Comparison of ENCODE assay signal across 8 mouse cellular contexts in the genomic region with DNA sequence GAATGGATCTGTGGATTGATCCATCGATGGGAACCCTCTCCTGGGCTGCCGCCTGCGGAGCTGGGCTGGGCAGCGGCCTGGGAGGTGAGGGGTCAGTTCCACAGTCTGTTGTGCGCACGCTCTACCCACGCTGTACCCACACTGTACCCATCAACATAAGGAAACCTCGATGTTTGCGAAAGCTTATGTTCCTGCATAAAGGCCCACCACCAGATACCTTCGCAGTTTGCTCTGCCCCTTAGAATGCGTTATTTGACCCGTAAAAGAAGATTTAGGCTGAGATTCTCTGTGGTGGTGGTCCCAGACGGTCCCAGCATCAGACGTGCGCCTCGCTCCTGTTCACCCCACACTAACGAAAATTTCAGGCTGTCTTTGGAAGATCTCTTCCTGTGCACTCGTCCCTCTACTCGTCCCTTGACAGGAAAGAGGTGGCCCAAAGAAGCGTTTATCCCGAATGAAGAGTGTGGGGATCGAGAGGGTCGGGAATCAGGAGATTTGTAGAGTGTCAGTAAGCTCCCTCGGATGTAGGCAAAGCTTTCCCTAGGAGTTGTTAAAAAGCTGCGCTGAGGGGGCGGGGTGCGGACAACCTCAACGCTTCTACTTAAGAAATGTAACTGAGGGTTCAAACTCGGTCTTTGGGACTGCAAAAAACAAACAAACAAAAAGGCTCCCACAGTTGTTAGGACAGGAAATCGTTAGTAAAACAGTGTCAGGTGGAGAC.
DNase-seq lines count a peak whose midpoint lies in the region; ATAC-seq lines count a peak whose summit lies in the region.

No protein-coding gene starts in this region.

- H3K27ac ChIP-seq in hindbrain, embryonic 14.5 days, result peak overlapping the region; percentile 99

- no peak for ATAC-seq in hindbrain, embryonic 14.5 days (ENCODE audit: low FRiP score)
- no peak for ATAC-seq in megakaryocyte progenitor cell, adult 5-6 weeks (replicated peaks; ENCODE audit: poor library complexity)

- H3K9ac ChIP-seq in hindbrain, embryonic 14.5 days, result peak overlapping the region; percentile 80

- H3K4me3 ChIP-seq in hindbrain, embryonic 14.5 days (replicated peaks; ENCODE audit: low read length), result peak overlapping the region; percentile 16

- H3K4me2 ChIP-seq in hindbrain, embryonic 14.5 days (replicated peaks), result peak overlapping the region; percentile 94

- WGBS in hindbrain, embryonic 14.5 days, result 2% methylated on average over 30 of the region's 30 CpGs

- H3K36me3 ChIP-seq in hindbrain, embryonic 14.5 days (replicated peaks; ENCODE audit: control insufficient read depth, insufficient read depth), result no peaks in the 10 kb centered on the region

- H3K27me3 ChIP-seq in hindbrain, embryonic 14.5 days (ENCODE audit: control insufficient read depth, insufficient read depth, low read length), result no peaks in the 10 kb centered on the region

- H3K9me3 ChIP-seq in hindbrain, embryonic 14.5 days (ENCODE audit: control insufficient read depth, low read length), result no peaks in the 10 kb centered on the region

- DNase-seq in left cerebral cortex, adult 18-20 months (ENCODE audit: low spot score in 2 of 2), result peak; percentile 39 to 53
- DNase-seq in left cerebral cortex, adult 11 months (ENCODE audit: low spot score), result no peak
- peak; percentile 36 to 54 for DNase-seq in cerebellum, postnatal 36 days
- peak; percentile 64 for DNase-seq in hindbrain, embryonic 14.5 days (ENCODE audit: low spot score)
- peak; percentile 61 for DNase-seq in neural tube, embryonic 10.5 days (ENCODE audit: extremely low spot score, low spot score)
- no peak for DNase-seq in thymus, postnatal 0 days (ENCODE audit: low spot score)
- no peak for DNase-seq in testis, postnatal 10 days (ENCODE audit: low spot score)

- H3K4me1 ChIP-seq in hindbrain, embryonic 14.5 days (replicated peaks; ENCODE audit: control insufficient read depth, insufficient read depth, low read length), result peaks cover 49% of the 10 kb centered on the region

Comparison
In these comparisons a context has a peak if more than half of its experiments do, and no peak if none do; other contexts are left out.
1. DNase-seq: peak in left cerebral cortex, adult 18-20 months (2 of 2), cerebellum, postnatal 36 days (2 of 2), hindbrain, embryonic 14.5 days (single experiment) and neural tube, embryonic 10.5 days (single experiment); none in left cerebral cortex, adult 11 months (single experiment), thymus, postnatal 0 days (single experiment) and testis, postnatal 10 days (single experiment).